Mouse (Mus musculus): Measurements from ENCODE around the gene Eps8l1. TPM values are rescaled to one million over a fixed set of nuclear protein-coding genes. Genes with fewer than 3 reads are reported as not detected.

Eps8l1 gene
- polyA plus RNA-seq, 1 experiment from 2014 or later, result 16.5 TPM

GRCm38 (mm10) chr7:4471179-4471555, 10.7 kb downstream of the Eps8l1 start:
- Histone ChIP-seq H3K27ac (ENCODE audit: low read depth, low read length) (no peak overlapping the region), H3K4me1 (ENCODE audit: control insufficient read depth, insufficient read depth, low read depth, low read length) (no peaks in the 10 kb centered on the region; the same call in 1 of the 2 replicates), H3K4me2 (ENCODE audit: low read length) (peak overlapping the region; percentile 65), H3K4me3 (ENCODE audit: low read length) (peak overlapping the region; percentile 49), H3K9me3 (ENCODE audit: control insufficient read depth, low read length) (no peaks in the 10 kb centered on the region), H3K27me3 (replicated peaks; ENCODE audit: control insufficient read depth, insufficient read depth, low read length) (peaks cover 30% of the 10 kb centered on the region), H3K36me3 (ENCODE audit: control insufficient read depth, insufficient read depth, low read length) (no peaks in the 10 kb centered on the region), H3K9ac (ENCODE audit: low read depth, low read length) (peak overlapping the region; percentile 53)
- WGBS, result 1% methylated on average over 24 of the region's 24 CpGs
- ATAC-seq, result peak; percentile 92

- H3K4me2 ChIP-seq (ENCODE audit: low read length), result no peak overlapping the region
- no peak overlapping the region for H3K4me3 ChIP-seq (ENCODE audit: low read length)
- peaks cover 30% of the 10 kb centered on the region for H3K27me3 ChIP-seq (replicated peaks; ENCODE audit: control insufficient read depth, insufficient read depth, low read length)
- H3K4me1 ChIP-seq (ENCODE audit: control insufficient read depth, insufficient read depth, low read depth, low read length), result peaks cover 9% of the 10 kb centered on the region
- H3K36me3 ChIP-seq (ENCODE audit: control insufficient read depth, insufficient read depth, low read length), result no peaks in the 10 kb centered on the region
- H3K27ac ChIP-seq (ENCODE audit: low read depth, low read length), result no peak overlapping the region
- no peak overlapping the region for H3K9ac ChIP-seq (ENCODE audit: low read depth, low read length)
- H3K9me3 ChIP-seq (ENCODE audit: control insufficient read depth, low read length), result no peaks in the 10 kb centered on the region
- 10% methylated on average over 19 of the region's 19 CpGs for WGBS
- no peak for ATAC-seq
Observed at GRCm38 (mm10) chr7:4473940-4474339, 13.5 kb downstream of the Eps8l1 start.

GRCm38 (mm10) chr7:4478021-4478795, 17.7 kb downstream of the Eps8l1 start:
- H3K9me3 ChIP-seq (ENCODE audit: control insufficient read depth, low read length), result no peaks in the 10 kb centered on the region
- peak overlapping the region; percentile 52 for H3K4me3 ChIP-seq (ENCODE audit: low read length)
- H3K27ac ChIP-seq (ENCODE audit: low read depth, low read length), result peak overlapping the region; percentile 71
- peaks cover 17% of the 10 kb centered on the region for H3K36me3 ChIP-seq (ENCODE audit: control insufficient read depth, insufficient read depth, low read length)
- WGBS, result under 1% methylated on average over 39 of the region's 39 CpGs
- H3K9ac ChIP-seq (ENCODE audit: low read depth, low read length), result peak overlapping the region; percentile 67
- H3K4me1 ChIP-seq (ENCODE audit: control insufficient read depth, insufficient read depth, low read depth, low read length), result peaks cover 13% of the 10 kb centered on the region
- peak; percentile 96 for ATAC-seq
- H3K27me3 ChIP-seq (replicated peaks; ENCODE audit: control insufficient read depth, insufficient read depth, low read length), result peaks cover 14% of the 10 kb centered on the region
- peak overlapping the region; percentile 67 for H3K4me2 ChIP-seq (ENCODE audit: low read length)

- 0 out of 2 replicates have a peak, but pooled peaks have one; percentile 6 for ATAC-seq
- peaks cover 9% of the 10 kb centered on the region; the same call in 1 of the 2 replicates for H3K27me3 ChIP-seq (replicated peaks; ENCODE audit: control insufficient read depth, insufficient read depth, low read length)
- H3K27ac ChIP-seq (ENCODE audit: low read depth, low read length), result peak overlapping the region; percentile 71
- peaks cover 23% of the 10 kb centered on the region for H3K36me3 ChIP-seq (ENCODE audit: control insufficient read depth, insufficient read depth, low read length)
- H3K9me3 ChIP-seq (ENCODE audit: control insufficient read depth, low read length), result no peaks in the 10 kb centered on the region
- peaks cover 13% of the 10 kb centered on the region for H3K4me1 ChIP-seq (ENCODE audit: control insufficient read depth, insufficient read depth, low read depth, low read length)
- peak overlapping the region; percentile 67 for H3K4me2 ChIP-seq (ENCODE audit: low read length)
- WGBS, result 2% methylated on average over 16 of the region's 16 CpGs
- H3K9ac ChIP-seq (ENCODE audit: low read depth, low read length), result peak overlapping the region; percentile 67
- peak overlapping the region; percentile 52 for H3K4me3 ChIP-seq (ENCODE audit: low read length)
Observed at GRCm38 (mm10) chr7:4478796-4479291, 18.4 kb downstream of the Eps8l1 start.

GRCm38 (mm10) chr7:4479674-4480073, 19.2 kb downstream of the Eps8l1 start:
- Histone ChIP-seq H3K27me3 (replicated peaks; ENCODE audit: control insufficient read depth, insufficient read depth, low read length) (0 out of 2 replicates have a peak, but pooled peaks cover 2% of the 10 kb centered on the region), H3K27ac (ENCODE audit: low read depth, low read length) (no peak overlapping the region), H3K4me2 (ENCODE audit: low read length) (no peak overlapping the region), H3K36me3 (ENCODE audit: control insufficient read depth, insufficient read depth, low read length) (peaks cover 31% of the 10 kb centered on the region), H3K4me3 (ENCODE audit: low read length) (no peak overlapping the region), H3K9me3 (ENCODE audit: control insufficient read depth, low read length) (no peaks in the 10 kb centered on the region), H3K4me1 (ENCODE audit: control insufficient read depth, insufficient read depth, low read depth, low read length) (peaks cover 13% of the 10 kb centered on the region), H3K9ac (ENCODE audit: low read depth, low read length) (no peak overlapping the region)
- 28% methylated on average over 6 of the region's 6 CpGs for WGBS
- no peak for ATAC-seq

GRCm38 (mm10) chr7:4482281-4482680, 21.8 kb downstream of the Eps8l1 start:
- no peaks in the 10 kb centered on the region for H3K27me3 ChIP-seq (replicated peaks; ENCODE audit: control insufficient read depth, insufficient read depth, low read length)
- 93% methylated on average over 12 of the region's 12 CpGs for WGBS
- H3K4me3 ChIP-seq (ENCODE audit: low read length), result no peak overlapping the region
- no peak overlapping the region for H3K27ac ChIP-seq (ENCODE audit: low read depth, low read length)
- no peak overlapping the region for H3K4me2 ChIP-seq (ENCODE audit: low read length)
- peaks cover 13% of the 10 kb centered on the region for H3K4me1 ChIP-seq (ENCODE audit: control insufficient read depth, insufficient read depth, low read depth, low read length)
- no peaks in the 10 kb centered on the region for H3K9me3 ChIP-seq (ENCODE audit: control insufficient read depth, low read length)
- no peak overlapping the region for H3K9ac ChIP-seq (ENCODE audit: low read depth, low read length)
- ATAC-seq, result no peak
- H3K36me3 ChIP-seq (ENCODE audit: control insufficient read depth, insufficient read depth, low read length), result peaks cover 51% of the 10 kb centered on the region

- H3K4me3 ChIP-seq (ENCODE audit: low read length), result no peak overlapping the region
- peaks cover 16% of the 10 kb centered on the region for H3K36me3 ChIP-seq (ENCODE audit: control insufficient read depth, insufficient read depth, low read length)
- H3K27ac ChIP-seq (ENCODE audit: low read depth, low read length), result no peak overlapping the region
- 86% methylated on average over 6 of the region's 6 CpGs for WGBS
- ATAC-seq, result no peak
- H3K9me3 ChIP-seq (ENCODE audit: control insufficient read depth, low read length), result no peaks in the 10 kb centered on the region
- no peak overlapping the region for H3K9ac ChIP-seq (ENCODE audit: low read depth, low read length)
- no peaks in the 10 kb centered on the region for H3K27me3 ChIP-seq (replicated peaks; ENCODE audit: control insufficient read depth, insufficient read depth, low read length)
- H3K4me1 ChIP-seq (ENCODE audit: control insufficient read depth, insufficient read depth, low read depth, low read length), result no peaks in the 10 kb centered on the region
- H3K4me2 ChIP-seq (ENCODE audit: low read length), result no peak overlapping the region
Observed at GRCm38 (mm10) chr7:4491308-4491707, 30.8 kb downstream of the Eps8l1 start.

- H3K27me3 ChIP-seq (replicated peaks; ENCODE audit: control insufficient read depth, insufficient read depth, low read length), result no peaks in the 10 kb centered on the region
- H3K9me3 ChIP-seq (ENCODE audit: control insufficient read depth, low read length), result no peaks in the 10 kb centered on the region
- peaks cover 1% of the 10 kb centered on the region for H3K4me1 ChIP-seq (ENCODE audit: control insufficient read depth, insufficient read depth, low read depth, low read length)
- H3K27ac ChIP-seq (ENCODE audit: low read depth, low read length), result no peak overlapping the region
- WGBS, result 88% methylated on average over 13 of the region's 13 CpGs
- no peak for ATAC-seq
- H3K4me2 ChIP-seq (ENCODE audit: low read length), result no peak overlapping the region
- no peak overlapping the region for H3K9ac ChIP-seq (ENCODE audit: low read depth, low read length)
- no peak overlapping the region for H3K4me3 ChIP-seq (ENCODE audit: low read length)
- H3K36me3 ChIP-seq (ENCODE audit: control insufficient read depth, insufficient read depth, low read length), result peaks cover 6% of the 10 kb centered on the region; the same call in 1 of the 2 replicates
Observed at GRCm38 (mm10) chr7:4492284-4493224, 32.1 kb downstream of the Eps8l1 start.

GRCm38 (mm10) chr7:4493991-4494390, 33.5 kb downstream of the Eps8l1 start:
- 100% methylated on average over 1 of the region's 1 CpGs for WGBS
- no peak overlapping the region for H3K9ac ChIP-seq (ENCODE audit: low read depth, low read length)
- H3K27ac ChIP-seq (ENCODE audit: low read depth, low read length), result no peak overlapping the region
- peaks cover 6% of the 10 kb centered on the region; the same call in 1 of the 2 replicates for H3K36me3 ChIP-seq (ENCODE audit: control insufficient read depth, insufficient read depth, low read length)
- H3K4me2 ChIP-seq (ENCODE audit: low read length), result no peak overlapping the region
- peaks cover 15% of the 10 kb centered on the region for H3K4me1 ChIP-seq (ENCODE audit: control insufficient read depth, insufficient read depth, low read depth, low read length)
- ATAC-seq, result no peak
- H3K4me3 ChIP-seq (ENCODE audit: low read length), result no peak overlapping the region
- H3K9me3 ChIP-seq (ENCODE audit: control insufficient read depth, low read length), result no peaks in the 10 kb centered on the region
- H3K27me3 ChIP-seq (replicated peaks; ENCODE audit: control insufficient read depth, insufficient read depth, low read length), result no peaks in the 10 kb centered on the region

Data from hindbrain, embryonic 16.5 days (tissue).